Mouse (Mus musculus) lung, postnatal 4 days (tissue): Measurements from ENCODE around the gene Fate1.
A peak's percentile ranks its signal among the peaks of the same experiment; 100 is the strongest.
"Not testable (repeated sequence)": the region's sequence is repeated elsewhere in the genome, so short reads cannot be mapped to it uniquely, and the experiment has no call there.

ENCODE experiments used
- DNase-seq, 2 experiments: peaks; one replicate each; pipeline ENCODE4 v3.0.0; 2021

The Fate1 gene

DNA sequence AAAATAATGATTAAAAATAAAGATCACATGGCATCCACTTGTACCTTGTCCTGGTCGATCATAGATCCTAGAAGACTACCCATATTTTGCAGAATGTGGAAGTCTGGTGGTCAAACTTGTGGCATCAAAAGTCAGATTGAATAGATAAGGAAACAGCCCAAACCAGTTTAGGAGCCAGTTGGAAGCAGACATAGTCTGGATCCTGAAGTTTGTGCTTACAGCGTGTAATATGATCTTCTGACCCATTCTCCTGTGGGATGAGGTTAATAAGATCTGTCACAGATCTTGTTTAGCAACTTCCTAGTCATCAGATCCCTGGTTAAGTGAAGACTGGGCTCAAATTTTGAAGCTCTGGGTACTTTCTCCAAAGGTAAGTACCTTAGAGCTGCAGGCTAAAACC lies at the start of gene Fate1:
Fate1 (plus strand) TSS at position 301 of the 400 bp plus-strand sequence.
- DNase-seq, result no peak

DNA sequence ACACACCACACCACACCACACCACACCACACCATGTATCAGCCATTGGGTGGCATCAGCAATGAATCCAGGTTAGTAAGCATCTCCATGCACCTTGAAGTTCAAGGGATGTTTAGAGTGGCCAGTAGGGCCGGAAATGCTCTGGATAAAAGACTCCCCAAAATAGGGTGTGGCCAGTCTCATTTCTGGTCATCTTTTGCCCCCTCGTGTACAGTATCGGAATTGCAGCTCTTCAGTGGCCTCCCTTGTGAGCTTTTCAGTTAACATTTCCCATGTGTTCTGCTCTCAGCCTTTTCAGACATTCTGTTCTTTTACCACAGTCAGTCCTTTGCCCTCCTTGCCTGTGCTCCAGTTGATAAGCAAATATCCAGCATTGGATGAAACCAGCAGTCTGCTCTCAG lies 26.2 kb upstream of the Fate1 start:
- DNase-seq, result peak; percentile 28 to 58

DNA sequence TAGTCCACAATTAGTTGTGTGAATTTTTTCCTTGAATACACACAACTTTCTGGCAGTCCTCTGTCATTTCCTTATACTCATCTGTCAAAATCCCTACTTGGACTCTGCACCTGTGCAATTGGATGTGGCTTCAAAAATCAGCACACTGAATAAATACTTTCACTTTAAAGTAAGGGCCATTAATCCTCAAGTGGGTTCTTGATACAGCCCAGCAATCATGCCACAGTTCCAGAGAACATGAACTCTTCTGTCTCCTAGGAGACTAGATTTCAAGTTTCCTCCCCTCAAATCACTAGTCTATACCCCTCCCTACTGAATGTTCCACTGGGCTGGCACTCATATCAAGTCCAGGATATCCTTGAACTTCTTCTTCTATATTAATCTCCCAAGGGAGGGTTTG lies 14.4 kb upstream of the Fate1 start:
- DNase-seq, result no peak

- peak; percentile 81 to 90 for DNase-seq
These were observed 10.4 kb upstream of the Fate1 start, which contains the start of gene Prrg3 for GRCm38 (mm10) chrX:71962073-71963051. TSS of gene Prrg3 (plus strand) at chrX:71962624.

GRCm38 (mm10) chrX:71963275-71963912 lies 9.4 kb upstream of the Fate1 start:
- DNase-seq, result no peak

GRCm38 (mm10) chrX:71968216-71968615 lies 4.6 kb upstream of the Fate1 start:
- peak in 1 of 2 experiments; percentile 33 for DNase-seq

GRCm38 (mm10) chrX:71968816-71969215 lies 4.0 kb upstream of the Fate1 start:
- DNase-seq, result no peak

GRCm38 (mm10) chrX:71971325-71971724 lies 1.5 kb upstream of the Fate1 start:
- no peak for DNase-seq

DNA sequence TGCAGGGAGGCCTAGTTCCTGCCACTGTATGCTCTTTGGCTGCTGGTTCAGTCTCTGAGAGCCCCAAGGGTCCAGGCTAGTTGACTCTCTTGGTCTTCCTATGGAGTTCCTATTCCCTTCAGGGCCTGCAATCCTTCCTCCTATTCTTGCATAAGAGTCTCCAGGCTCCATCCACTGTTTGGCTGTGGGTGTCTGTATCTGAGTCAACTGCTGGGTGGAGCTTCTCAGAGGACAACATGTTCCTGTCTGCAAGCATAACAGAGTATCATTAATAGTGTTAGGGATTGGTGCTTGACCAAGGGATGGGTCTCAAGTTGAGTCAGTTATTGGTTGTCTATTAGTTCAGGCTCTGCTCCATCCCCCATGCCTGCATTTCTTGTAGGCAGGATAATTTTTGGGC lies 4.9 kb downstream of the Fate1 start:
- not testable (repeated sequence) for DNase-seq

DNA sequence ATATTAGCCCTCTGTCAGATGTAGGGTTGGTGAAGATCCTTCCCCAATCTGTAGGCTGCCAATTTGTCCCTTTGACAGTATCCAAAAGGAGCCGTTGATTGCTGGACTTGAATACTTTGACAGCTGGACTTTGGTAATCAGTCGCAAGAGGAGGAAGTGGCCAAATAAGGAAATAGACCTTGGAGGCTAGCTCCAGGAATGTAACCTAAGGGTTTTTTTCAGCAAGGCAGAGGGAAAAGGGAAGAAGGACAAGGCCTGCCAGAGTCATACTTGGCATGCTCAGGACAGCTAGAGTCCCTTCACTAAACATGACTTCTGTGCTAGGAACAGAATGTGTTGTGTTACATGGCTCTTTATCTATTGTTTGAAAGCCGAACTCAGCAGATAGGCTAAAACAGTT lies 7.7 kb downstream of the Fate1 start:
- DNase-seq, result no peak

- DNase-seq, result no peak
These were observed 8.5 kb downstream of the Fate1 start for GRCm38 (mm10) chrX:71981322-71981721.

DNA sequence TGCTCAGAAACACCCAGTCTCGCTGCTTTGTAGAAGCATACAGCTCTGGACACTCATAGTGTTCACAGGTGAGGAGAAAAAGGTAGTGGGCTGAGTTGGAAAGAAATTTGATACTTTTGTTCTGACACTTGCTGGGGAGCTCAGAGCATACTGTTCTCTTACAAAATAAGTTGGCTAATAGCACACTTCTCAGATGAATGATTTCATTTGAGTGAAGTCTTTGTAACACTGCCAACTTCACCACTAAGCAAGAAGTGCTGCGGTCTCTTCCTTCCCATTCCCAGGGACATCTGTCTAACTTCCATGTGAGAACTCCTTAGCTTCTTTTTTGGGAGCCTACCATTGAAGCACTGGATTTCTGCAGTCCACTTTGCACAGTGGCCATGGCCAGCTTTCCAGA lies 10.4 kb downstream of the Fate1 start:
- DNase-seq, result no peak

DNA sequence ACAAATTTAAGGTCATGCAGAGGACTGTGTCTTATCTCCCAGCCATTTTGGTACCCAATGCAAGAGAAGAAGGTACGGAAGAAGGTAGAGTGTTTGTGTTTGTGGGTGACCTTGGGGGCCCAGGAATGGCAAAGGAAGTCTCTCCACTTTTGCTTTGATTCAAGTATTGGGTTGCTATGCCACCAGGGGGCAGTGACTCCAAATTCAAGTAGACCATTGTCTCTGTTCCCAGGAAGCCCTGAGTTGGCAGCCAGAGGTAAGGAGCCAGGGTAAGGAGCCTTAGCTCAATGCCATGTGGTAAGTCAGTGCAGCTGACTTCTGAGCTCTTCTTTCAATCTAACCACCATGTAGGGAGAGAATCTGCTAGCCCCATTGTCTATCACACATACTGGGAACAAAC lies 11.0 kb downstream of the Fate1 start:
- peak in 1 of 2 experiments; percentile 48 for DNase-seq

DNA sequence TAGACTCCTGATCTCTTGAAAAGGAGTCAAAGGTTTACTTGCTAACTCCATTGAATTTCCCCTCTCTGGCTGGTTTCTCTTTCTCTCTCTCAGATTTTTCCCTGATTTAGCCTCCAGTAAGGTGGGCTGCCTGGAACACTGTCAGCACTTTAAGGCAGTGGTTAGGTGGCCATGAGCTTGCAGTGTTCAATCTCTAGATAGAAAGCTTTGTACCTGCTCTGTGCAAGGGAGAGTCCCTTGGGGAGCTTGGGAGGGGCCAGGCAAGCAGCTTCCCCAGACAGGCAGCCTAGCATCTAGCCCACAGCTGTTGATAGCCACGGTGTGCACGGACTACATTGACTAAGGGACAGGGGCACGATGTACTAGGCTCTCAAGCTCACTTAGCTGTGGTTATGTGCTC lies 18.8 kb downstream of the Fate1 start, which contains the start of gene Cnga2:
Cnga2 (plus strand) TSS at position 301 of the 400 bp plus-strand sequence.
- no peak for DNase-seq

DNA sequence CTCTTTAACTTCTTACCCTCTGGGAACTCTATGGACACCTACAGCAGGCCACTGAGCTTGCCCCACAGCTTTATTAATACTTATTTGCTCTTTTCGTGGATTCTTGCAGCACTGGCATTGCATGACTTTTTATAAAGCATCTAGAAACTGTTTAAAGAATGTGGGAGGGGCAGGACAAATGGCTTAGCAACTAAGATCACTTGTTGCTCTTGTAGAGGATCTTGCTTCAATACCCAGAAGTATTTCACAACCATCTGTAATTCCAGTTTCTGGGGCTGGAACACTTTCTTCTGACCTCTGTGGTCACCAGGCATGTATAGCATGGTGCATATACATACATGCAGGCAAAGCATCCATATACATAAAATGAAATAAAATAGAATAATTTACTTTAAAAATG lies 23.2 kb downstream of the Fate1 start:
- no peak for DNase-seq

GRCm38 (mm10) chrX:72009930-72010329 lies 37.1 kb downstream of the Fate1 start:
- peak in 1 of 2 experiments; percentile 27 for DNase-seq

- peak; percentile 41 to 61 for DNase-seq
These were observed 39.5 kb downstream of the Fate1 start for GRCm38 (mm10) chrX:72012236-72012635.

- peak; percentile 27 to 65 for DNase-seq
These were observed 40.0 kb downstream of the Fate1 start for GRCm38 (mm10) chrX:72012804-72013203.

DNA sequence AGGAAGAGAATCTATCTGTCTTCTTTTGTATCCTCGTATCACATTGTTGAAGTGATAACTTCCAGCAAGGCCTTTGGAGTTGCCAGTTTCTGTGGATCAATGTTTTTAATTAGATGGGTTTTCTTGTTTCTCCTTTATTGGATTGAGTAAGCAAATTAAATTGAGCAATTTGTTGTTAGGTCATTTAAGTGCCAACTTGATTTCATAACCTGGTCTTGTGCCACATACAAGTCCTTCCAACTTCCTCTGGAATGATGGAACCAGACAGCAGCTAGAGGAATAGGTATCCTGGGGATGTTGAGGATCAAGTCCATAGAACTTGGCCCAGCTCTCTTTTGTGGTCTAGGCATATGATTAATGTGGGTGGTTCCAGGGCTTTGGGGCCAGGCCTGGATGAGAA lies 49.5 kb downstream of the Fate1 start:
- DNase-seq, result no peak

GRCm38 (mm10) chrX:72022750-72023398 lies 50.1 kb downstream of the Fate1 start:
- peak in 1 of 2 experiments; percentile 32 for DNase-seq

GRCm38 (mm10) chrX:72023542-72023941 lies 50.8 kb downstream of the Fate1 start:
- DNase-seq, result no peak
